Mouse (Mus musculus) heart, adult 8-10 months (tissue): ENCODE data around the gene Gm2115. TPM values are rescaled to one million over a fixed set of nuclear protein-coding genes. Genes with fewer than 3 reads are reported as not detected.

Experiments
- total RNA-seq, 4 experiments: library from RNA; stranded (reverse); gene quantifications; 2 replicates each; pipeline ENCODE4 v1.2.4; 2022

Gm2115 gene
- total RNA-seq, 4 experiments from 2014 or later = 0.14 to 0.19 (median 0.18) TPM

Other genes with a start within 250 kb of the Gm2115 start
- under 1 TPM; 0.30 to 0.80 (median 0.49) TPM for gene Arnt2, start 118.8 kb upstream of the Gm2115 start, total RNA-seq
- gene Fah, start 77.8 kb downstream of the Gm2115 start, total RNA-seq = 10 to 100 TPM; 19.1 to 31.0 (median 23.4) TPM
- 100 to 1,000 TPM in 1 of 4 experiments, 10 to 100 TPM in 3; 82.5 to 102 (median 85.4) TPM for gene Zfand6, start 161.0 kb downstream of the Gm2115 start, total RNA-seq